Mouse (Mus musculus): ENCODE results near the gene Retn.

GRCm38 (mm10) chr8:3630647-3631477 lies 24.7 kb upstream of the Retn start, which contains the start of gene Stxbp2:
- TF ChIP-seq CTCF (conservative IDR thresholded peaks at IDR 0.05; ENCODE audit: low read length) (no peak), POU5F1 (IDR thresholded peaks at IDR 0.05; ENCODE audit: borderline replicate concordance, low read length) (no peak)

Measured in E14TG2a.4 (cell line).